Mouse (Mus musculus) CH12.LX (cell line): ENCODE data around the gene Tmem238l. TPM values are rescaled to one million over a fixed set of nuclear protein-coding genes. Genes with fewer than 3 reads are reported as not detected.

ENCODE experiments used
- DNase-seq: peaks from one replicate; pipeline ENCODE4 v3.0.0-alpha.2; 2013; ENCODE audit errors: extremely low read depth
- H3K27ac ChIP-seq: 2 replicates; pipeline ENCODE4 v1.5.1; 2012; ENCODE audit warnings: low read depth, mild to moderate bottlenecking, control low read depth, moderate library complexity; ENCODE audit not compliant: insufficient read depth
- H3K27me3 ChIP-seq: replicated peaks from 2 replicates; pipeline ENCODE3; 2012; ENCODE audit warnings: inconsistent platforms
- H3K36me3 ChIP-seq, 2 experiments: replicated peaks in 1 of 2; 2 replicates each; pipeline versions ENCODE3 to v1.6.1; 2012; ENCODE audit warnings: inconsistent platforms in 1 of 2, low read length in 1 of 2, mild to moderate bottlenecking in 1 of 2, mixed read lengths in 1 of 2, moderate library complexity in 1 of 2; ENCODE audit not compliant: control insufficient read depth in 1 of 2, insufficient read depth in 1 of 2
- H3K4me1 ChIP-seq, 2 experiments: 2 replicates each; pipeline ENCODE4 v1.6.1; 2012; ENCODE audit warnings: inconsistent platforms in 1 of 2, moderate library complexity in 1 of 2; ENCODE audit not compliant: insufficient read depth in 2 of 2, control insufficient read depth in 1 of 2
- H3K4me2 ChIP-seq: 2 replicates; pipeline ENCODE4 v1.6.1; 2012; ENCODE audit warnings: low read depth, mild to moderate bottlenecking, control low read depth; ENCODE audit not compliant: poor library complexity, insufficient read depth, severe bottlenecking
- H3K4me3 ChIP-seq, 3 experiments: fragments of 150-350 bp in 1 of 3; sonication (generic) in 1 of 3; replicated peaks in 1 of 3; 2 replicates each; pipeline versions ENCODE3 to v1.5.1; 2011 to 2012; ENCODE audit warnings: low read depth in 2 of 3, low read length in 2 of 3, mild to moderate bottlenecking in 2 of 3, moderate library complexity in 2 of 3, control low read depth in 1 of 3, improper control_type of control experiment in 1 of 3, inconsistent platforms in 1 of 3, mixed read lengths in 1 of 3; ENCODE audit not compliant: poor library complexity in 1 of 3
- H3K79me2 ChIP-seq: replicated peaks from 2 replicates; pipeline ENCODE4 v1.6.1; 2012; ENCODE audit warnings: mild to moderate bottlenecking, moderate library complexity; ENCODE audit not compliant: control insufficient read depth, poor library complexity, insufficient read depth, severe bottlenecking; ENCODE audit errors: extremely low read depth
- H3K9ac ChIP-seq: 2 replicates; pipeline ENCODE4 v1.6.1; 2012; ENCODE audit warnings: low read depth, mild to moderate bottlenecking, control low read depth, moderate library complexity; ENCODE audit not compliant: insufficient read depth
- H3K9me3 ChIP-seq: replicated peaks from 2 replicates; pipeline ENCODE3; 2012; ENCODE audit warnings: low read length, inconsistent platforms, mixed read lengths
- BHLHE40 ChIP-seq: IDR thresholded peaks from 2 replicates; pipeline ENCODE4 v1.6.1; 2011; ENCODE audit warnings: mild to moderate bottlenecking, low read depth, low read length, improper control_type of control experiment
- CHD1 ChIP-seq: IDR thresholded peaks from 2 replicates; pipeline ENCODE4 v1.6.1; 2012; ENCODE audit warnings: low read depth, low read length, improper control_type of control experiment, inconsistent platforms
- CTCF ChIP-seq, 2 experiments: IDR thresholded peaks in 1 of 2; conservative IDR thresholded peaks in 1 of 2; 2 replicates each; pipeline ENCODE4 v1.5.1; 2011 to 2012; ENCODE audit warnings: low read depth in 2 of 2, low read length in 2 of 2, improper control_type of control experiment in 1 of 2, inconsistent platforms in 1 of 2, mild to moderate bottlenecking in 1 of 2, moderate library complexity in 1 of 2
- E2F4 ChIP-seq: IDR thresholded peaks from 2 replicates; pipeline ENCODE4 v1.6.1; 2011; ENCODE audit warnings: low read depth, low read length, improper control_type of control experiment; ENCODE audit not compliant: insufficient replicate concordance
- ELF1 ChIP-seq: IDR thresholded peaks from 2 replicates; pipeline ENCODE4 v1.6.1; 2014; ENCODE audit warnings: low read depth, mild to moderate bottlenecking, inconsistent platforms, low read length, improper control_type of control experiment
- EP300 ChIP-seq: IDR thresholded peaks from 2 replicates; pipeline ENCODE4 v1.6.1; 2011; ENCODE audit warnings: low read length, improper control_type of control experiment
- HCFC1 ChIP-seq: IDR thresholded peaks from 2 replicates; pipeline ENCODE4 v1.6.1; 2012; ENCODE audit warnings: low read depth, mild to moderate bottlenecking, inconsistent platforms, low read length, improper control_type of control experiment
- IRF4 ChIP-seq: IDR thresholded peaks from 2 replicates; pipeline ENCODE4 v1.6.1; 2014; ENCODE audit warnings: low read depth, mild to moderate bottlenecking, inconsistent platforms, low read length, improper control_type of control experiment
- KAT2A ChIP-seq: IDR thresholded peaks from 2 replicates; pipeline ENCODE4 v1.6.1; 2012; ENCODE audit warnings: low read length, improper control_type of control experiment, inconsistent platforms; ENCODE audit not compliant: insufficient replicate concordance
- MAX ChIP-seq: IDR thresholded peaks from 2 replicates; pipeline ENCODE4 v1.6.1; 2011; ENCODE audit warnings: low read length, improper control_type of control experiment
- MYC ChIP-seq: IDR thresholded peaks from 2 replicates; pipeline ENCODE4 v1.6.1; 2011; ENCODE audit warnings: low read depth, mild to moderate bottlenecking, improper control_type of control experiment, low read length
- NRF1 ChIP-seq: IDR thresholded peaks from 2 replicates; pipeline ENCODE4 v1.6.1; 2014; ENCODE audit warnings: low read depth, mild to moderate bottlenecking, inconsistent platforms, low read length, improper control_type of control experiment, moderate library complexity
- POLR2AphosphoS2 ChIP-seq: IDR thresholded peaks from 2 replicates; pipeline ENCODE4 v1.6.1; 2011; ENCODE audit warnings: low read depth, low read length, improper control_type of control experiment
- RAD21 ChIP-seq: IDR thresholded peaks from 2 replicates; pipeline ENCODE4 v1.6.1; 2011; ENCODE audit warnings: low read depth, mild to moderate bottlenecking, low read length, improper control_type of control experiment, moderate library complexity
- RCOR1 ChIP-seq: conservative IDR thresholded peaks from 2 replicates; pipeline ENCODE4 v1.6.1; 2012; ENCODE audit warnings: low read depth, mild to moderate bottlenecking, inconsistent platforms, low read length, improper control_type of control experiment
- SIN3A ChIP-seq: IDR thresholded peaks from 2 replicates; pipeline ENCODE4 v1.6.1; 2012; ENCODE audit warnings: low read length, improper control_type of control experiment, inconsistent platforms
- USF2 ChIP-seq: conservative IDR thresholded peaks from 2 replicates; pipeline ENCODE4 v1.6.1; 2011; ENCODE audit warnings: low read depth, low read length, improper control_type of control experiment
- ZKSCAN1 ChIP-seq: IDR thresholded peaks from 2 replicates; pipeline ENCODE4 v1.6.1; 2012; ENCODE audit warnings: low read depth, inconsistent platforms, low read length, improper control_type of control experiment, borderline replicate concordance
- ZNF384 ChIP-seq: IDR thresholded peaks from 2 replicates; pipeline ENCODE4 v1.6.1; 2012; ENCODE audit warnings: low read depth, low read length, improper control_type of control experiment, inconsistent platforms
- dilution Hi-C: fragments of 300-500 bp; cut with MboI; formaldehyde crosslinking; loops from 2 replicates; pipeline ENCODE4 v1.14.3; 2020; ENCODE audit warnings: low sequenced_read_pairs; ENCODE audit not compliant: extremely low pct_unique_long_range_greater_than_20kb, extremely low pct_ligation_motif_present
- in situ Hi-C: fragments of 300-500 bp; cut with MboI; formaldehyde crosslinking; loops from 3 replicates; pipeline ENCODE4 v1.14.3; 2019; ENCODE audit warnings: low sequenced_read_pairs, low pct_ligation_motif_present, low pct_unique_long_range_greater_than_20kb, mixed read lengths
- polyA plus RNA-seq: library from polyadenylated mRNA; unstranded; fragments of >175 nt; gene quantifications from 2 replicates; pipeline ENCODE4 v1.2.1, GENCODE M21; 2012; ENCODE audit warnings: low read depth; ENCODE audit not compliant: insufficient read length
- total RNA-seq, 2 experiments: library from RNA; depleted of rRNA; stranded (reverse); fragments of 300-350 nt in 1 of 2; fragments of >200 nt in 1 of 2; gene quantifications; 2 replicates each; pipeline ENCODE4 v1.2.3; 2012 to 2014

Gene Tmem238l
- total and polyA plus RNA-seq, 3 experiments, result not detected

- H3K4me2 ChIP-seq, result peak overlapping the region; percentile 97
- dilution Hi-C loops, result no loop called here
- no peak for TF ChIP-seq CHD1
- TF ChIP-seq HCFC1, result no peak
- TF ChIP-seq USF2, result no peak
- TF ChIP-seq CTCF (conservative IDR thresholded peaks at IDR 0.05 in 1 of 2, IDR thresholded peaks at IDR 0.05 in 1 of 2; ENCODE audit: low read depth in 2 of 2, low read length in 2 of 2), result no peak
- no peak for TF ChIP-seq RCOR1
- no peak for TF ChIP-seq ELF1
- no peak for TF ChIP-seq POLR2AphosphoS2
- TF ChIP-seq, all 38 proteins: peak for 0
- H3K4me1 ChIP-seq, result peaks cover 9 to 27% of the 10 kb centered on the region in 2 experiments; a peak in 3 of 4 replicates
- peaks cover 62% of the 10 kb centered on the region for H3K27me3 ChIP-seq
- in situ Hi-C loops, result no loop called here
- no peak overlapping the region for H3K27ac ChIP-seq
- no peaks in the 10 kb centered on the region for H3K36me3 ChIP-seq
- DNase-seq, result peak; percentile 19
- H3K79me2 ChIP-seq, result no peaks in the 10 kb centered on the region
- H3K9me3 ChIP-seq, result no peaks in the 10 kb centered on the region
- peak overlapping the region; percentile 52 to 54 (median 53) for H3K4me3 ChIP-seq
- H3K9ac ChIP-seq, result peak overlapping the region; percentile 73
These were observed 28.8 kb downstream of the Tmem238l start for GRCm38 (mm10) chr11:66985136-66985702.

DNA sequence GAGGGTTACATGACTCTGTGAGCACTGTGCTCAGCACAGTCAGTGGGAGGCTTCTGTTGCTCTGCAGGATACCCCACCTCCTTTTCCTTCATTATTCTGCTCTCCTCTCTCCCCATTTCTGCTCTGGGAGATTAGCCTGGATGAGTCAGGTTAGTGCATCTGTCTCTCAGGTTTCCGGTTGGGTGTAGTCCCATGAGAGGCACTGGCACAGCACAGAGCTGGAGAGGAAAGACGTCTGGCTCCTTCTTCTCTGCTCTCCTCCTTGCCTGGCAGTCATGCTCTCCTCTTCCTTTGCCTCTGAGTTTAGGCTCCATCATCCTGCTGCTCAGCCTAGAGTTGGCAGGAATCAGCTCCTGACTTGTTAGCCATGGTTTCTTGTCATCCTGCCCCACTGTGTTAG is 35.7 kb downstream of the Tmem238l start:
- Histone ChIP-seq H3K27ac (no peak overlapping the region), H3K4me1 (peaks cover 7 to 9% of the 10 kb centered on the region in 2 experiments), H3K4me3 (no peak overlapping the region), H3K36me3 (no peaks in the 10 kb centered on the region)
- TF ChIP-seq ZKSCAN1 (no peak), MAX (no peak), E2F4 (no peak), IRF4 (no peak), SIN3A (no peak)
- TF ChIP-seq, all 38 proteins: peak for 0
- no peak for DNase-seq
- Histone ChIP-seq H3K27me3 (peaks cover 60% of the 10 kb centered on the region), H3K9ac (no peak overlapping the region), H3K9me3 (no peaks in the 10 kb centered on the region), H3K79me2 (no peaks in the 10 kb centered on the region), H3K4me2 (no peak overlapping the region)
- dilution Hi-C loops, result no loop called here
- in situ Hi-C loops, result no loop called here

DNA sequence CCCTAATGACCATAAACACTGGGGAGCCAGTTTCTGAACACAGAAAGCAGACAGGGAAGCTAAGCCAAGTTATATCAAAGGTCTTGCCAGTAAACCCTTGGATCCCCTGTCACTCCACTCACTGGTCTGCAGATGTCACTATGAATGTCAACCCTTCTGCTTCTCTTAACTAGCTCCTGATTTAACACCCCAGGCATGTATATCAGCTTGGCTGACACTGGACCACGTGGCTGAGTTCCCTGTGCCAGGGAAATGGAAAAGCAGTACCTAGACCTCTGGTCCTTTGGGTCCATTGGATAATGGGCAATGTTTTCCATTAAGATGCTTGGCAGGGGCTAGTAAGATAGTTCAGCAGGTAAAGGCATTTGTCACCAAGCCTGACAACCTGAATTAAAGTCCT is 37.2 kb downstream of the Tmem238l start:
- H3K4me3 ChIP-seq, result no peak overlapping the region
- peaks cover 7 to 9% of the 10 kb centered on the region in 2 experiments for H3K4me1 ChIP-seq
- no peaks in the 10 kb centered on the region for H3K36me3 ChIP-seq
- H3K79me2 ChIP-seq, result no peaks in the 10 kb centered on the region
- no peak overlapping the region for H3K9ac ChIP-seq
- no peak overlapping the region for H3K4me2 ChIP-seq
- dilution Hi-C loops (no loop called here), in situ Hi-C loops (no loop called here)
- DNase-seq, result no peak
- H3K9me3 ChIP-seq, result no peaks in the 10 kb centered on the region
- TF ChIP-seq CHD1 (no peak), ZNF384 (no peak), MAX (no peak), NRF1 (no peak), MYC (no peak), EP300 (no peak), KAT2A (no peak), RAD21 (no peak), IRF4 (no peak), HCFC1 (no peak), BHLHE40 (no peak)
- no peak overlapping the region for H3K27ac ChIP-seq
- H3K27me3 ChIP-seq, result peaks cover 61% of the 10 kb centered on the region
